In genomic region chr10:98212876-98213587, GRCm38 (mm10) we compare ENCODE assay signal across 17 mouse cellular contexts.
DNase-seq lines count a peak whose midpoint lies in the region; ATAC-seq and TF ChIP-seq lines count a peak whose summit lies in the region.
"Had no signal": no experiment of that assay in that cellular context is flagged by ENCODE, and none has a peak within 500 bp of the region (broad histone marks: within the 10 kb centered on the region; RNA-seq: fewer than 3 reads in every experiment).

No protein-coding gene starts in this region.

- peak; percentile 4 for DNase-seq in heart, postnatal 4 days
- DNase-seq in heart, adult 11 months, result no peak
- DNase-seq in lung, postnatal 4 days, result no peak
- DNase-seq in NIH3T3 (ENCODE audit: low read depth), result peak; percentile 46
- no peak for DNase-seq in left cerebral cortex, adult 2 months (ENCODE audit: extremely low spot score in 1 of 2, low spot score in 2 of 2)
- no peak for DNase-seq in adrenal gland, postnatal 25 days
- DNase-seq: adrenal gland, postnatal 36 days; cerebellum, adult 9-11 months; kidney, adult 18-20 months; kidney, postnatal 36 days; thymus, postnatal 14 days had no signal

- no peak for TF ChIP-seq CTCF in left cerebral cortex, adult 2 months (IDR thresholded peaks at IDR 0.05)

- peak; percentile 82 for ATAC-seq in lung, embryonic 16.5 days (ENCODE audit: low read depth)
- ATAC-seq: CD4-positive, CD25-positive, alpha-beta regulatory T cell, adult 4 months; hindbrain, postnatal 0 days; midbrain, embryonic 15.5 days had no signal

- H3K4me3 ChIP-seq in lung, embryonic 16.5 days (ENCODE audit: low read length), result no peak overlapping the region
- H3K4me3 ChIP-seq in left cerebral cortex, adult 2 months, result no peak overlapping the region
- H3K4me3 ChIP-seq: heart, embryonic 15.5 days; midbrain, embryonic 15.5 days had no signal

- H3K36me3 ChIP-seq in lung, embryonic 16.5 days (ENCODE audit: control insufficient read depth, insufficient read depth, low read length), result no peaks in the 10 kb centered on the region
- H3K36me3 ChIP-seq: heart, embryonic 15.5 days; midbrain, embryonic 15.5 days had no signal

- no peaks in the 10 kb centered on the region for H3K9me3 ChIP-seq in lung, embryonic 16.5 days (ENCODE audit: control insufficient read depth, low read length)
- H3K9me3 ChIP-seq: heart, embryonic 15.5 days; midbrain, embryonic 15.5 days had no signal

- H3K27ac ChIP-seq in lung, embryonic 16.5 days (ENCODE audit: low read length), result peak overlapping the region; percentile 49; the same call in 1 of the 2 replicates
- peak overlapping the region; percentile 25; the same call in 1 of the 2 replicates for H3K27ac ChIP-seq in left cerebral cortex, adult 2 months
- H3K27ac ChIP-seq: heart, embryonic 15.5 days; hindbrain, postnatal 0 days; midbrain, embryonic 15.5 days had no signal

- no peaks in the 10 kb centered on the region for H3K27me3 ChIP-seq in lung, embryonic 16.5 days (ENCODE audit: control insufficient read depth, insufficient read depth, low read depth, low read length)
- H3K27me3 ChIP-seq: heart, embryonic 15.5 days; midbrain, embryonic 15.5 days had no signal

- 37% methylated on average over 7 of the region's 7 CpGs for WGBS in lung, embryonic 16.5 days

- no peaks in the 10 kb centered on the region for H3K4me1 ChIP-seq in lung, embryonic 16.5 days (replicated peaks; ENCODE audit: control insufficient read depth, insufficient read depth, low read length)
- H3K4me1 ChIP-seq: heart, embryonic 15.5 days; midbrain, embryonic 15.5 days had no signal

- intact Hi-C loops in left cerebral cortex, adult 2 months (cut with DNase I), result no loop called here

- no peak overlapping the region for H3K9ac ChIP-seq in lung, embryonic 16.5 days (ENCODE audit: low read length)
- H3K9ac ChIP-seq: heart, embryonic 15.5 days; midbrain, embryonic 15.5 days had no signal

- H3K4me2 ChIP-seq in lung, embryonic 16.5 days (ENCODE audit: low read depth, low read length), result no peak overlapping the region
- H3K4me2 ChIP-seq: heart, embryonic 15.5 days; liver, embryonic 11.5 days; midbrain, embryonic 15.5 days had no signal

Comparison
In these comparisons a context has a peak if more than half of its experiments do, and no peak if none do; other contexts are left out.
1. DNase-seq: peak in heart, postnatal 4 days (single experiment) and NIH3T3 (single experiment); none in heart, adult 11 months (single experiment), lung, postnatal 4 days (0 of 2), left cerebral cortex, adult 2 months (0 of 2) and adrenal gland, postnatal 25 days (single experiment).